Mouse (Mus musculus) skeletal muscle tissue, adult 2 months (tissue): Measurements from ENCODE around the gene Manbal.

Experiments
- DNase-seq: peaks from one replicate; pipeline ENCODE4 v3.0.0-alpha.2; 2012; ENCODE audit warnings: low read depth, low spot score

The Manbal gene

DNA sequence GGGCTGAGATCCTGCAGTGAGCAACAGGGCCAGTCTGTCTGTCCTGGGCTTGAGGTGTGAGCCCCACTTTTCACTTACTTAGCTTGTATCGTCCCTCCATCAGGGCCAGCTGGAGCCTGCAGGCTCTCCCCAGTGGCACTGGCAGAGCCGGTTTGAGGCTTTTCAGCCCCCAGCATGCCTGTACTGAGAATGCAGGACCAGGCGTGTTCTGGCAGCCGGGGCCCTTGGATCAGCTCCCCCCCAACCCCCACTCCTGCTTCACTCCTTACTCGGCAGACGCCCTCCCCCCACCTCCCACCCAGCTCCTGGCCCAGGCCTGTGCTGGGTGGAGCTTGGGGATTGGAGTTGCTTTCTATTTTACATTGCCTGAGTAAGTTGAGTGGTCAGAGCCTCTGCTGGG lies 67.1 kb downstream of the Manbal start:
- no peak for DNase-seq

DNA sequence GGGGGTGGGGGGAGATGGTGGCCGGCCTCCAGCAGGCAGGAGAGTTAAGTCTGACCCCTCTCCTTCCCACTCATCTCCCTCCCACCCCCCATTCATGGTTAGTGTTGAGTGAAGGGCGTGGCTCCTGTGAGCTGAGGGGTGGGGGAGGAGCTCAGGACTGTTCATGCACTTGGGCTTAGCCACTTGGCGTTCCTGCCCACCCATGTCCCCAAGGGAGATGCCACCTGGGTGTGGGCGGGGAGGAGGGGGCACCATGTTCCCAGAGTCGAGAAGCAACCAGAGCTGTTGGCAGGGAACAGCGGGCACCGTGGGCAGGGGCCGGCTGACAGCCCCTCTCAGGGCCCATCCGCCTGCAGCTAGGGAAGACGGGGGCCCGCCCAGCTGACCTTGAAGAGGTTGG lies 69.1 kb downstream of the Manbal start:
- DNase-seq: no peak

DNA sequence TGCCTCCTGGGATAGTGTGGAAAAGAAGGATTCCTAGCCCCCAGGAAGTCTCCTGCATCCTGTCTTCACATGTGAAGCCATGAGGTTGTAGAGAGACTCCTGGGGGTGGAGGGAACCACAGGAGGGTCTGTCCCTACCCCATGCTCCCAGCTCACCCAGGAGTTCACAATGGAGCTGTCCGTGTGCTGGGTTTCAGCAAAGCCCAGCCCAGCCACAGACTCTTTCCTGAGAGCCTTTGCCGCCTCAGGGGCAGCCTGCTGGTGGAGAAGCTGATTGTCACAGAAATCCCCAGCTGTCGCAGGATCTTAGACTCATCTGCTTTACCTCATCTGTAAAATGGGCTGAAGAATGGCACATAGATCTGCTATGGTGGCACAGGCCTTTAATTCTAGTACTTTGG lies 69.7 kb downstream of the Manbal start:
- DNase-seq: no peak

DNA sequence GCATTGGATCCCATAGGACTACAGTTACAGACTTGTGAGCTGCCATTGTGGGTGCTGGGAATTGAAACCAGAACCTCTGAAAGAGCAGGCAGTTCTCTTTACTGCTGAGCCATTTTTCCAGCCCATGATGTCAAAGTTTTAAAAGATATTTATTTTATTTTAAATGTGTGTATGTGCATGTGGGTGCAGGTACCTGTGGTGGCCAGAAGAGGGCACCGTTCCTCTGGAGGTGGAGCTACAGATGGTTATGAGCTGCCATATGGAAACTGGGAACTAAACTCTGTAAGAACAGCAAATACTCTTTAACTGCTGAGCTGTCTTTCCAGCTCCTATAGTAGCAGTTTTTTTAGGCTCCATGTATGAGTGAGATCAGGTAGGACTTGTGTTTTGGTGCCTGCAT lies 74.0 kb downstream of the Manbal start:
- no peak for DNase-seq
